Mouse (Mus musculus) bone marrow, adult 2 months (tissue): ENCODE data around the gene Rprd1b.

Experiments
- CTCF ChIP-seq: fragments of 200-500 bp; IDR thresholded peaks from 2 replicates; pipeline ENCODE4 v1.5.1; 2011; ENCODE audit warnings: low read length, control low read depth; ENCODE audit not compliant: control insufficient read depth, insufficient read depth
- POLR2A ChIP-seq: fragments of 200-500 bp; IDR thresholded peaks from 2 replicates; pipeline ENCODE4 v1.6.1; 2011; ENCODE audit warnings: low read depth, mild to moderate bottlenecking, control low read depth, low read length, borderline replicate concordance; ENCODE audit not compliant: control insufficient read depth

- TF ChIP-seq POLR2A (no peak), CTCF (no peak)
Observed at GRCm38 (mm10) chr2:158151077-158151476, 122.8 kb downstream of the Rprd1b start.
